Mouse (Mus musculus): ENCODE results near the gene Apon. TPM values are rescaled to one million over a fixed set of nuclear protein-coding genes. Genes with fewer than 3 reads are reported as not detected.
A peak's percentile ranks its signal among the peaks of the same experiment; 100 is the strongest.

The Apon gene
- polyA plus RNA-seq, 1 experiment from 2014 or later, result 0.19 TPM

- WGBS, result 79% methylated on average over 6 of the region's 6 CpGs
- no peaks in the 10 kb centered on the region for H3K27me3 ChIP-seq (ENCODE audit: control insufficient read depth, insufficient read depth, low read length)
- H3K27ac ChIP-seq, result no peak overlapping the region
- 0 out of 2 replicates have a peak, but pooled peaks cover 5% of the 10 kb centered on the region for H3K4me1 ChIP-seq (replicated peaks; ENCODE audit: control insufficient read depth, insufficient read depth, low read length)
- ATAC-seq (ENCODE audit: low FRiP score), result no peak
- no peak overlapping the region for H3K4me2 ChIP-seq (replicated peaks)
- no peak overlapping the region for H3K4me3 ChIP-seq (replicated peaks; ENCODE audit: low read length)
- no peak overlapping the region for H3K9ac ChIP-seq
- H3K9me3 ChIP-seq (ENCODE audit: control insufficient read depth, low read length), result no peaks in the 10 kb centered on the region
- no peak for DNase-seq (ENCODE audit: low spot score)
- no peaks in the 10 kb centered on the region for H3K36me3 ChIP-seq (replicated peaks; ENCODE audit: control insufficient read depth, insufficient read depth)
Observed at GRCm38 (mm10) chr10:128298243-128298642, 44.3 kb downstream of the Apon start.

- DNase-seq (ENCODE audit: low spot score), result no peak
- Histone ChIP-seq H3K36me3 (replicated peaks; ENCODE audit: control insufficient read depth, insufficient read depth) (no peaks in the 10 kb centered on the region), H3K9ac (no peak within 1 kb of the TSS), H3K27ac (0 out of 2 replicates have a peak within 1 kb of the TSS, but pooled peaks have one; percentile 24), H3K27me3 (ENCODE audit: control insufficient read depth, insufficient read depth, low read length) (no peaks in the 10 kb centered on the region), H3K9me3 (ENCODE audit: control insufficient read depth, low read length) (no peaks in the 10 kb centered on the region), H3K4me2 (replicated peaks) (no peak within 1 kb of the TSS), H3K4me1 (replicated peaks; ENCODE audit: control insufficient read depth, insufficient read depth, low read length) (peaks cover 7% of the 10 kb centered on the region), H3K4me3 (replicated peaks; ENCODE audit: low read length) (no peak within 1 kb of the TSS)
- ATAC-seq (ENCODE audit: low FRiP score), result no peak
- WGBS, result 82% methylated on average over 11 of the region's 11 CpGs
Observed at GRCm38 (mm10) chr10:128298702-128299171, 44.8 kb downstream of the Apon start, which contains the start of gene Il23a. Gene Il23a (minus strand): TSS chr10:128298752.

- peaks cover 18% of the 10 kb centered on the region for H3K4me1 ChIP-seq (replicated peaks; ENCODE audit: control insufficient read depth, insufficient read depth, low read length)
- no peaks in the 10 kb centered on the region for H3K9me3 ChIP-seq (ENCODE audit: control insufficient read depth, low read length)
- no peaks in the 10 kb centered on the region for H3K27me3 ChIP-seq (ENCODE audit: control insufficient read depth, insufficient read depth, low read length)
- DNase-seq (ENCODE audit: low spot score) (no peak), ATAC-seq (ENCODE audit: low FRiP score) (no peak)
- H3K4me2 ChIP-seq (replicated peaks), result peak overlapping the region; percentile 68
- WGBS, result 37% methylated on average over 3 of the region's 3 CpGs
- peak overlapping the region; percentile 88 for H3K9ac ChIP-seq
- peak overlapping the region; percentile 98 for H3K27ac ChIP-seq
- H3K4me3 ChIP-seq (replicated peaks; ENCODE audit: low read length), result peak overlapping the region; percentile 57
- H3K36me3 ChIP-seq (replicated peaks; ENCODE audit: control insufficient read depth, insufficient read depth), result no peaks in the 10 kb centered on the region
Observed at GRCm38 (mm10) chr10:128302357-128302756, 48.5 kb downstream of the Apon start.

- H3K4me1 ChIP-seq (replicated peaks; ENCODE audit: control insufficient read depth, insufficient read depth, low read length), result peaks cover 18% of the 10 kb centered on the region
Observed at GRCm38 (mm10) chr10:128302785-128303125, 48.9 kb downstream of the Apon start.

GRCm38 (mm10) chr10:128303126-128304021, 49.5 kb downstream of the Apon start, which contains the start of gene Pan2:
Gene Pan2 (plus strand): TSS chr10:128303335.
- ATAC-seq (ENCODE audit: low FRiP score) (peak; percentile 99), DNase-seq (ENCODE audit: low spot score) (peak; percentile 99)
- Histone ChIP-seq H3K27ac (peak within 1 kb of the TSS; percentile 98), H3K4me2 (replicated peaks) (peak within 1 kb of the TSS; percentile 68), H3K36me3 (replicated peaks; ENCODE audit: control insufficient read depth, insufficient read depth) (peaks cover 3% of the 10 kb centered on the region; the same call in 1 of the 2 replicates), H3K9me3 (ENCODE audit: control insufficient read depth, low read length) (no peaks in the 10 kb centered on the region), H3K27me3 (ENCODE audit: control insufficient read depth, insufficient read depth, low read length) (no peaks in the 10 kb centered on the region), H3K9ac (peak within 1 kb of the TSS; percentile 88), H3K4me1 (replicated peaks; ENCODE audit: control insufficient read depth, insufficient read depth, low read length) (peaks cover 18% of the 10 kb centered on the region), H3K4me3 (replicated peaks; ENCODE audit: low read length) (peak within 1 kb of the TSS; percentile 57)
- WGBS, result 2% methylated on average over 37 of the region's 37 CpGs

More at GRCm38 (mm10) chr10:128302785-128303125, 48.9 kb downstream of the Apon start:
- Histone ChIP-seq H3K9me3 (ENCODE audit: control insufficient read depth, low read length) (no peaks in the 10 kb centered on the region), H3K27ac (peak overlapping the region; percentile 98), H3K9ac (peak overlapping the region; percentile 88), H3K4me2 (replicated peaks) (peak overlapping the region; percentile 68), H3K4me3 (replicated peaks; ENCODE audit: low read length) (peak overlapping the region; percentile 57), H3K36me3 (replicated peaks; ENCODE audit: control insufficient read depth, insufficient read depth) (no peaks in the 10 kb centered on the region), H3K27me3 (ENCODE audit: control insufficient read depth, insufficient read depth, low read length) (no peaks in the 10 kb centered on the region)
- ATAC-seq (ENCODE audit: low FRiP score) (peak; percentile 29), DNase-seq (ENCODE audit: low spot score) (no peak)
- under 1% methylated on average over 9 of the region's 9 CpGs for WGBS

Other genes with a start within 250 kb of the Apon start
- gene Hsd17b6, start 246.5 kb upstream of the Apon start, polyA plus RNA-seq (2014; fragmentation: Nextera tagmentation; extraction: Ambion mirVana), result not detected in 2 replicates
- 36.9 and 39.3 TPM in 2 replicates for gene Prim1, start 238.9 kb upstream of the Apon start, polyA plus RNA-seq (2014; fragmentation: Nextera tagmentation; extraction: Ambion mirVana)
- gene Naca, start 218.5 kb upstream of the Apon start, polyA plus RNA-seq (2014; fragmentation: Nextera tagmentation; extraction: Ambion mirVana), result 558 and 592 TPM in 2 replicates
- gene Ptges3, start 195.1 kb upstream of the Apon start, polyA plus RNA-seq (2014; fragmentation: Nextera tagmentation; extraction: Ambion mirVana), result 393 and 410 TPM in 2 replicates
- gene Atp5b, start 170.8 kb upstream of the Apon start, polyA plus RNA-seq (2014; fragmentation: Nextera tagmentation; extraction: Ambion mirVana), result 2,242 and 2,471 TPM in 2 replicates
- 17.7 and 19.0 TPM in 2 replicates for gene Baz2a, start 162.5 kb upstream of the Apon start, polyA plus RNA-seq (2014; fragmentation: Nextera tagmentation; extraction: Ambion mirVana)
- gene Rbms2, start 73.8 kb upstream of the Apon start, polyA plus RNA-seq (2014; fragmentation: Nextera tagmentation; extraction: Ambion mirVana), result 7.7 and 8.2 TPM in 2 replicates
- gene Gls2, start 59.6 kb upstream of the Apon start, polyA plus RNA-seq (2014; fragmentation: Nextera tagmentation; extraction: Ambion mirVana), result 1.7 and 1.9 TPM in 2 replicates
- 22.4 and 23.2 TPM in 2 replicates for gene Spryd4, start 42.3 kb upstream of the Apon start, polyA plus RNA-seq (2014; fragmentation: Nextera tagmentation; extraction: Ambion mirVana)
- gene Mip, start 28.3 kb upstream of the Apon start, polyA plus RNA-seq (2014; fragmentation: Nextera tagmentation; extraction: Ambion mirVana), result 0.21 TPM in 1 of 2 replicates, not detected in the other
- gene Timeless, start 22.0 kb upstream of the Apon start, polyA plus RNA-seq (2014; fragmentation: Nextera tagmentation; extraction: Ambion mirVana), result 15.4 and 16.7 TPM in 2 replicates
- not detected in 2 replicates for gene Apof, start 14.6 kb downstream of the Apon start, polyA plus RNA-seq (2014; fragmentation: Nextera tagmentation; extraction: Ambion mirVana)
- 20.4 and 20.5 TPM in 2 replicates for gene Stat2, start 16.5 kb downstream of the Apon start, polyA plus RNA-seq (2014; fragmentation: Nextera tagmentation; extraction: Ambion mirVana)
- gene Il23a, start 44.7 kb downstream of the Apon start, polyA plus RNA-seq (2014; fragmentation: Nextera tagmentation; extraction: Ambion mirVana), result 0.25 and 0.28 TPM in 2 replicates
- 17.7 and 19.2 TPM in 2 replicates for gene Pan2, start 49.2 kb downstream of the Apon start, polyA plus RNA-seq (2014; fragmentation: Nextera tagmentation; extraction: Ambion mirVana)
- gene Cnpy2, start 68.4 kb downstream of the Apon start, polyA plus RNA-seq (2014; fragmentation: Nextera tagmentation; extraction: Ambion mirVana), result 187 and 215 TPM in 2 replicates
- gene Cs, start 83.6 kb downstream of the Apon start, polyA plus RNA-seq (2014; fragmentation: Nextera tagmentation; extraction: Ambion mirVana), result 271 and 304 TPM in 2 replicates
- gene Coq10a, start 114.9 kb downstream of the Apon start, polyA plus RNA-seq (2014; fragmentation: Nextera tagmentation; extraction: Ambion mirVana), result 50.8 and 54.2 TPM in 2 replicates
- 13.0 and 15.4 TPM in 2 replicates for gene Ankrd52, start 123.0 kb downstream of the Apon start, polyA plus RNA-seq (2014; fragmentation: Nextera tagmentation; extraction: Ambion mirVana)
- 0.22 TPM in 1 of 2 replicates, not detected in the other for gene Slc39a5, start 147.1 kb downstream of the Apon start, polyA plus RNA-seq (2014; fragmentation: Nextera tagmentation; extraction: Ambion mirVana)
- gene Nabp2, start 157.4 kb downstream of the Apon start, polyA plus RNA-seq (2014; fragmentation: Nextera tagmentation; extraction: Ambion mirVana), result 134 and 140 TPM in 2 replicates
- 70.9 and 83.7 TPM in 2 replicates for gene Rnf41, start 157.6 kb downstream of the Apon start, polyA plus RNA-seq (2014; fragmentation: Nextera tagmentation; extraction: Ambion mirVana)
- gene Smarcc2, start 205.2 kb downstream of the Apon start, polyA plus RNA-seq (2014; fragmentation: Nextera tagmentation; extraction: Ambion mirVana), result 184 and 191 TPM in 2 replicates
- 825 and 884 TPM in 2 replicates for gene Myl6, start 240.0 kb downstream of the Apon start, polyA plus RNA-seq (2014; fragmentation: Nextera tagmentation; extraction: Ambion mirVana)
- gene Myl6b, start 244.6 kb downstream of the Apon start, polyA plus RNA-seq (2014; fragmentation: Nextera tagmentation; extraction: Ambion mirVana), result 5.8 and 6.1 TPM in 2 replicates